Mouse (Mus musculus) stomach, embryonic 16.5 days (tissue): ENCODE results near the gene Gm21976. TPM values are rescaled to one million over a fixed set of nuclear protein-coding genes. Genes with fewer than 3 reads are reported as not detected.

Source experiments
- ATAC-seq: fragments of 200-750 bp; cut with Nextera tagmentation; 2 replicates; pipeline ENCODE4 v1.8.0; 2017; ENCODE audit warnings: moderate number of reproducible peaks, moderate TSS enrichment; ENCODE audit not compliant: insufficient read depth, low FRiP score
- H3K27ac ChIP-seq: fragments of 300-500 bp; sonication (generic); 2 replicates; pipeline ENCODE4 v1.5.1; 2014; ENCODE audit warnings: low read length
- H3K27me3 ChIP-seq: fragments of 300-500 bp; sonication (generic); 2 replicates; pipeline ENCODE4 v1.6.1; 2014; ENCODE audit warnings: low read length, control low read depth, mixed read lengths; ENCODE audit not compliant: control insufficient read depth, insufficient read depth
- H3K36me3 ChIP-seq: fragments of 300-500 bp; sonication (generic); 2 replicates; pipeline ENCODE4 v1.6.1; 2014; ENCODE audit warnings: low read length; ENCODE audit not compliant: control insufficient read depth, insufficient read depth
- H3K4me1 ChIP-seq: fragments of 300-500 bp; sonication (generic); 2 replicates; pipeline ENCODE4 v1.6.1; 2014; ENCODE audit warnings: low read length, control low read depth, mixed read lengths; ENCODE audit not compliant: control insufficient read depth, insufficient read depth
- H3K4me2 ChIP-seq: fragments of 300-500 bp; sonication (generic); 2 replicates; pipeline ENCODE4 v1.6.1; 2014; ENCODE audit warnings: low read depth, low read length, mixed read lengths
- H3K4me3 ChIP-seq: fragments of 300-500 bp; sonication (generic); replicated peaks from 2 replicates; pipeline ENCODE4 v1.5.1; 2014; ENCODE audit warnings: mild to moderate bottlenecking, low read length
- H3K9ac ChIP-seq: fragments of 300-500 bp; sonication (generic); 2 replicates; pipeline ENCODE4 v1.6.1; 2014; ENCODE audit warnings: low read length
- H3K9me3 ChIP-seq: fragments of 300-500 bp; sonication (generic); replicated peaks from 2 replicates; pipeline ENCODE4 v1.6.1; 2016; ENCODE audit warnings: low read length, control low read depth; ENCODE audit not compliant: control insufficient read depth
- WGBS: fragments of 180-500 bp; shearing (Covaris S2); extraction: QIAGEN DNeasy Blood & Tissue Kit; methylation state at CpG from one replicate; pipeline ENCODE4 v1.1.7; 2014; 5-methylcytosine and 5-hydroxymethylcytosine counted together
- polyA plus RNA-seq: library from polyadenylated mRNA; unstranded; fragments of >200 nt; fragmentation: Nextera tagmentation; extraction: Ambion mirVana; gene quantifications from 2 replicates; pipeline ENCODE4 v1.2.1, GENCODE M21; 2015

Gm21976 gene
- polyA plus RNA-seq, 1 experiment from 2014 or later: not detected

GRCm38 (mm10) chr13:98308724-98309123, 29.0 kb downstream of the Gm21976 start:
- 74% methylated on average over 4 of the region's 4 CpGs for WGBS

GRCm38 (mm10) chr13:98311597-98311996, 31.9 kb downstream of the Gm21976 start:
- WGBS: 89% methylated on average over 5 of the region's 5 CpGs
- Histone ChIP-seq H3K4me2 (no peak overlapping the region), H3K9me3 (no peaks in the 10 kb centered on the region), H3K9ac (no peak overlapping the region), H3K27ac (no peak overlapping the region), H3K4me1 (peaks cover 19% of the 10 kb centered on the region), H3K36me3 (peaks cover 30% of the 10 kb centered on the region), H3K4me3 (no peak overlapping the region), H3K27me3 (no peaks in the 10 kb centered on the region)
- ATAC-seq: no peak

More at GRCm38 (mm10) chr13:98308724-98309123, 29.0 kb downstream of the Gm21976 start:
- peaks cover 28% of the 10 kb centered on the region for H3K36me3 ChIP-seq
- ATAC-seq: no peak
- H3K27me3 ChIP-seq: no peaks in the 10 kb centered on the region
- no peak overlapping the region for H3K4me2 ChIP-seq
- peaks cover 14% of the 10 kb centered on the region for H3K4me1 ChIP-seq
- no peak overlapping the region for H3K27ac ChIP-seq
- H3K9ac ChIP-seq: no peak overlapping the region
- no peak overlapping the region for H3K4me3 ChIP-seq
- no peaks in the 10 kb centered on the region for H3K9me3 ChIP-seq

GRCm38 (mm10) chr13:98313631-98314030, 33.9 kb downstream of the Gm21976 start:
- ATAC-seq: no peak

GRCm38 (mm10) chr13:98315124-98315523, 35.4 kb downstream of the Gm21976 start:
- Histone ChIP-seq H3K27me3 (no peaks in the 10 kb centered on the region), H3K9me3 (no peaks in the 10 kb centered on the region), H3K4me3 (peak overlapping the region; percentile 97), H3K4me1 (peaks cover 9% of the 10 kb centered on the region), H3K36me3 (peaks cover 24% of the 10 kb centered on the region), H3K9ac (peak overlapping the region; percentile 21; the same call in 1 of the 2 replicates), H3K4me2 (peak overlapping the region; percentile 88), H3K27ac (no peak overlapping the region)
- 61% methylated on average over 4 of the region's 4 CpGs for WGBS
- ATAC-seq: no peak

More at GRCm38 (mm10) chr13:98313631-98314030, 33.9 kb downstream of the Gm21976 start:
- Histone ChIP-seq H3K27ac (no peak overlapping the region), H3K4me2 (no peak overlapping the region), H3K9me3 (no peaks in the 10 kb centered on the region), H3K4me3 (no peak overlapping the region), H3K36me3 (peaks cover 24% of the 10 kb centered on the region), H3K9ac (no peak overlapping the region), H3K4me1 (peaks cover 9% of the 10 kb centered on the region), H3K27me3 (no peaks in the 10 kb centered on the region)
- WGBS: 68% methylated on average over 7 of the region's 7 CpGs

GRCm38 (mm10) chr13:98316140-98316479, 36.4 kb downstream of the Gm21976 start:
- ATAC-seq: no peak
- no peaks in the 10 kb centered on the region for H3K9me3 ChIP-seq
- peak overlapping the region; percentile 97 for H3K4me3 ChIP-seq
- peaks cover 9% of the 10 kb centered on the region for H3K4me1 ChIP-seq
- H3K9ac ChIP-seq: peak overlapping the region; percentile 99
- H3K27ac ChIP-seq: peak overlapping the region; percentile 86
- under 1% methylated on average over 17 of the region's 17 CpGs for WGBS
- peaks cover 16% of the 10 kb centered on the region for H3K36me3 ChIP-seq
- peak overlapping the region; percentile 88 for H3K4me2 ChIP-seq
- no peaks in the 10 kb centered on the region for H3K27me3 ChIP-seq

- under 1% methylated on average over 81 of the region's 90 CpGs for WGBS
- no peaks in the 10 kb centered on the region for H3K9me3 ChIP-seq
- peaks cover 11% of the 10 kb centered on the region for H3K36me3 ChIP-seq
- peak within 1 kb of the TSS; percentile 97 for H3K4me3 ChIP-seq
- H3K27me3 ChIP-seq: no peaks in the 10 kb centered on the region
- peak; percentile 93 for ATAC-seq
- H3K27ac ChIP-seq: peak within 1 kb of the TSS; percentile 86
- H3K4me1 ChIP-seq: peaks cover 9% of the 10 kb centered on the region
- H3K9ac ChIP-seq: peak within 1 kb of the TSS; percentile 99
- H3K4me2 ChIP-seq: peak within 1 kb of the TSS; percentile 88
These were observed 37.0 kb downstream of the Gm21976 start, which contains the start of gene Btf3 for GRCm38 (mm10) chr13:98316480-98317245. Gene Btf3, minus strand, starts transcription at chr13:98317006.

DNA sequence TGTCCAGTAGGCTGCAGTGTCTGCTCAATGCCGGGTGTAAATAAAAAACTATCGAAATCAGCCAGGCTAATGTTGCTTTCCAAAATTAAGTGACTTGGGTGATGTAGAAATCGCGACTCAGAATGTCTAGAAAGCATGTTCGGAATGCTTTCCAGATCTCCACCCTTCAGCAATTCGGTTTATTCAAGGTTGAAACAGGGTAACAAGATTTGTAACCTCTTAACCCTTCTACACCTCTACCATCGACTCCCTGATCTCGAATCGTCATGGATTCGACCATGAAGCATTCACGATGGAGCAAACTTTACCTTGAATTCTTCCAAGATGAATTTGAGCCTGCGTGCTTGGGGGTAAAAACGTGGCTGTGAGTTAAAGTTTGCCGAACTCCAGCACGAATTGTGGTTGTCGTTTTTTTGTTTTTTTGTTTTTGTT, 37.6 kb downstream of the Gm21976 start:
- H3K9me3 ChIP-seq: no peaks in the 10 kb centered on the region
- no peaks in the 10 kb centered on the region for H3K27me3 ChIP-seq
- no peak; the same call in 1 of the 2 replicates for ATAC-seq
- H3K4me2 ChIP-seq: peak overlapping the region; percentile 78
- 0 out of 2 replicates have a peak, but pooled peaks cover 6% of the 10 kb centered on the region for H3K36me3 ChIP-seq
- peak overlapping the region; percentile 86 for H3K27ac ChIP-seq
- H3K4me1 ChIP-seq: peaks cover 9% of the 10 kb centered on the region
- 2% methylated on average over 16 of the region's 16 CpGs for WGBS
- peak overlapping the region; percentile 99 for H3K9ac ChIP-seq
- peak overlapping the region; percentile 97 for H3K4me3 ChIP-seq

DNA sequence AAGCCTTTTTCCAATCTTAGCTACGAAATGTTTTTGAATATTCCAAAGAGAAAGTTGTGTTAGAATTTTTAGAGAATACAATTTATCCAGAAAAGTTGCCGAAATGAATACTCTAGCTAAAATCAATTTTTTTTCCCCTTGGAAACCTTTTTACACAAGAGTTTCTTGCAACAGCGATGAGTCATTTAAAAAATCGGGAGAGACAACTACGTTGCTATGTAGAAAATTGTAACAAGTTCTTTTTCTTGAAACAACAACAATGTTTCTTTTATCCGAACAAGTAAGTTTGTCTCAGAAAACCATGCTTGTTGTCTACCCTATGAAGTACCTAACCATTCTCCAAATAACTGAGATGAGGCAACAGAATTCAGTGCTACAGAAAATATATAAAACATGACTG, 38.2 kb downstream of the Gm21976 start:
- H3K4me1 ChIP-seq: peaks cover 9% of the 10 kb centered on the region
- ATAC-seq: no peak
- 88% methylated on average over 6 of the region's 6 CpGs for WGBS
- no peak overlapping the region for H3K27ac ChIP-seq
- H3K27me3 ChIP-seq: no peaks in the 10 kb centered on the region
- H3K4me3 ChIP-seq: no peak overlapping the region
- H3K9me3 ChIP-seq: no peaks in the 10 kb centered on the region
- 0 out of 2 replicates have a peak, but pooled peaks cover 3% of the 10 kb centered on the region for H3K36me3 ChIP-seq
- no peak overlapping the region for H3K9ac ChIP-seq
- no peak overlapping the region for H3K4me2 ChIP-seq

- no peak for ATAC-seq
- H3K36me3 ChIP-seq: no peaks in the 10 kb centered on the region
- no peaks in the 10 kb centered on the region for H3K4me1 ChIP-seq
- H3K27ac ChIP-seq: no peak overlapping the region
- H3K4me2 ChIP-seq: no peak overlapping the region
- WGBS: 81% methylated on average over 11 of the region's 11 CpGs
- no peaks in the 10 kb centered on the region for H3K27me3 ChIP-seq
- no peaks in the 10 kb centered on the region for H3K9me3 ChIP-seq
- no peak overlapping the region for H3K4me3 ChIP-seq
- no peak overlapping the region for H3K9ac ChIP-seq
These were observed 45.3 kb downstream of the Gm21976 start for GRCm38 (mm10) chr13:98325034-98325433.
